Mouse (Mus musculus) brain, adult 2 months (tissue): ENCODE measurements at regions not wholly inside any gene's neighbourhood (a gene's known extent, or its start where the extent isn't known, plus 50 kb on each side); places are given as distances from the start of the nearest gene placed in this dataset.
A peak's percentile ranks its signal among the peaks of the same experiment; 100 is the strongest.

Experiments
- DNase-seq: peaks from one replicate; pipeline ENCODE4 v3.0.0; 2011; ENCODE audit warnings: low read depth, low spot score

- peak; percentile 45 for DNase-seq
Measured at GRCm38 (mm10) chr16:84100444-84100843, 414.5 kb upstream of the A730009L09Rik start.

- peak; percentile 80 for DNase-seq
Measured at GRCm38 (mm10) chr16:84111610-84112009, 403.3 kb upstream of the A730009L09Rik start.

- DNase-seq = peak; percentile 75
Measured at GRCm38 (mm10) chr16:84117556-84117955, 397.4 kb upstream of the A730009L09Rik start.

GRCm38 (mm10) chr16:84135651-84136200, 379.2 kb upstream of the A730009L09Rik start:
- DNase-seq = peak; percentile 78

GRCm38 (mm10) chr16:84151872-84152271, 363.0 kb upstream of the A730009L09Rik start:
- DNase-seq = no peak

- peak; percentile 21 for DNase-seq
Measured at GRCm38 (mm10) chr16:84172080-84172479, 342.8 kb upstream of the A730009L09Rik start.
